Mouse (Mus musculus): Measurements from ENCODE around the gene Zfp865. TPM values are rescaled to one million over a fixed set of nuclear protein-coding genes. Genes with fewer than 3 reads are reported as not detected.
"Not testable (repeated sequence)": the region's sequence is repeated elsewhere in the genome, so short reads cannot be mapped to it uniquely, and the experiment has no call there.

Zfp865 gene
- total RNA-seq, 2 experiments from 2014 or later, result 2.2 to 2.3 TPM

- peak; percentile 84 for ATAC-seq (replicated peaks; ENCODE audit: low FRiP score, poor library complexity, severe bottlenecking)
These were observed 53.4 kb downstream of the Zfp865 start for GRCm38 (mm10) chr7:5073586-5073985.

GRCm38 (mm10) chr7:5074984-5075383 is 54.8 kb downstream of the Zfp865 start:
- no peak for ATAC-seq (replicated peaks; ENCODE audit: low FRiP score, poor library complexity, severe bottlenecking)

GRCm38 (mm10) chr7:5076931-5077330 is 56.8 kb downstream of the Zfp865 start:
- ATAC-seq (replicated peaks; ENCODE audit: low FRiP score, poor library complexity, severe bottlenecking), result no peak

GRCm38 (mm10) chr7:5079365-5080009 is 59.3 kb downstream of the Zfp865 start:
- ATAC-seq (replicated peaks; ENCODE audit: low FRiP score, poor library complexity, severe bottlenecking), result not testable (repeated sequence)

GRCm38 (mm10) chr7:5080010-5080751 is 60.0 kb downstream of the Zfp865 start, which contains the start of gene Epn1:
Epn1 (plus strand) TSS chr7:5080235.
- peak; percentile 95 for ATAC-seq (replicated peaks; ENCODE audit: low FRiP score, poor library complexity, severe bottlenecking)

- no peak for ATAC-seq (replicated peaks; ENCODE audit: low FRiP score, poor library complexity, severe bottlenecking)
These were observed 60.6 kb downstream of the Zfp865 start for GRCm38 (mm10) chr7:5080815-5081214.

GRCm38 (mm10) chr7:5081241-5081640 is 61.1 kb downstream of the Zfp865 start:
- ATAC-seq (replicated peaks; ENCODE audit: low FRiP score, poor library complexity, severe bottlenecking), result peak; percentile 55

GRCm38 (mm10) chr7:5081939-5082338 is 61.8 kb downstream of the Zfp865 start:
- ATAC-seq (replicated peaks; ENCODE audit: low FRiP score, poor library complexity, severe bottlenecking), result no peak

GRCm38 (mm10) chr7:5083325-5084105 is 63.3 kb downstream of the Zfp865 start:
- ATAC-seq (replicated peaks; ENCODE audit: low FRiP score, poor library complexity, severe bottlenecking), result no peak

GRCm38 (mm10) chr7:5085512-5085911 is 65.3 kb downstream of the Zfp865 start:
- ATAC-seq (replicated peaks; ENCODE audit: low FRiP score, poor library complexity, severe bottlenecking), result no peak

Other genes starting within 250 kb of the Zfp865 start
- not detected in 2 replicates for gene Fam71e2, start 249.1 kb upstream of the Zfp865 start, total RNA-seq (2015; ENCODE audit: low replicate concordance)
- gene Fam71e2, start 249.1 kb upstream of the Zfp865 start, total RNA-seq (2017; ENCODE audit: low replicate concordance), result not detected in 2 replicates
- not detected in 2 replicates for gene Il11, start 237.5 kb upstream of the Zfp865 start, total RNA-seq (2015; ENCODE audit: low replicate concordance)
- not detected in 2 replicates for gene Il11, start 237.5 kb upstream of the Zfp865 start, total RNA-seq (2017; ENCODE audit: low replicate concordance)
- not detected in 2 replicates for gene Tmem190, start 237.4 kb upstream of the Zfp865 start, total RNA-seq (2015; ENCODE audit: low replicate concordance)
- gene Tmem190, start 237.4 kb upstream of the Zfp865 start, total RNA-seq (2017; ENCODE audit: low replicate concordance), result not detected in 2 replicates
- 4.0 and 7.5 TPM in 2 replicates for gene Tmem238, start 230.7 kb upstream of the Zfp865 start, total RNA-seq (2015; ENCODE audit: low replicate concordance)
- gene Tmem238, start 230.7 kb upstream of the Zfp865 start, total RNA-seq (2017; ENCODE audit: low replicate concordance), result 0.17 and 1.1 TPM in 2 replicates
- 304 and 336 TPM in 2 replicates for gene Rpl28, start 227.5 kb upstream of the Zfp865 start, total RNA-seq (2015; ENCODE audit: low replicate concordance)
- gene Rpl28, start 227.5 kb upstream of the Zfp865 start, total RNA-seq (2017; ENCODE audit: low replicate concordance), result 65.4 and 203 TPM in 2 replicates
- gene Ube2s, start 207.8 kb upstream of the Zfp865 start, total RNA-seq (2015; ENCODE audit: low replicate concordance), result 167 and 232 TPM in 2 replicates
- gene Ube2s, start 207.8 kb upstream of the Zfp865 start, total RNA-seq (2017; ENCODE audit: low replicate concordance), result 97.4 and 134 TPM in 2 replicates
- gene Shisa7, start 175.7 kb upstream of the Zfp865 start, total RNA-seq (2015; ENCODE audit: low replicate concordance), result not detected in 2 replicates
- gene Shisa7, start 175.7 kb upstream of the Zfp865 start, total RNA-seq (2017; ENCODE audit: low replicate concordance), result not detected in 2 replicates
- gene Isoc2b, start 150.1 kb upstream of the Zfp865 start, total RNA-seq (2015; ENCODE audit: low replicate concordance), result 2.3 and 3.3 TPM in 2 replicates
- 5.1 and 13.9 TPM in 2 replicates for gene Isoc2b, start 150.1 kb upstream of the Zfp865 start, total RNA-seq (2017; ENCODE audit: low replicate concordance)
- not detected in 2 replicates for gene Isoc2a, start 143.2 kb upstream of the Zfp865 start, total RNA-seq (2015; ENCODE audit: low replicate concordance)
- 2.4 and 3.2 TPM in 2 replicates for gene Isoc2a, start 143.2 kb upstream of the Zfp865 start, total RNA-seq (2017; ENCODE audit: low replicate concordance)
- not detected in 2 replicates for gene Gm36210, start 113.9 kb upstream of the Zfp865 start, total RNA-seq (2015; ENCODE audit: low replicate concordance)
- not detected in 2 replicates for gene Gm36210, start 113.9 kb upstream of the Zfp865 start, total RNA-seq (2017; ENCODE audit: low replicate concordance)
- gene Zfp628, start 105.2 kb upstream of the Zfp865 start, total RNA-seq (2015; ENCODE audit: low replicate concordance), result 1.7 and 2.3 TPM in 2 replicates
- 1.5 and 2.0 TPM in 2 replicates for gene Zfp628, start 105.2 kb upstream of the Zfp865 start, total RNA-seq (2017; ENCODE audit: low replicate concordance)
- 1.7 TPM in 1 of 2 replicates, not detected in the other for gene Nat14, start 98.3 kb upstream of the Zfp865 start, total RNA-seq (2015; ENCODE audit: low replicate concordance)
- 2.5 TPM in 1 of 2 replicates, not detected in the other for gene Nat14, start 98.3 kb upstream of the Zfp865 start, total RNA-seq (2017; ENCODE audit: low replicate concordance)
- not detected in 2 replicates for gene Ssc5d, start 94.6 kb upstream of the Zfp865 start, total RNA-seq (2015; ENCODE audit: low replicate concordance)
- 0.28 TPM in 1 of 2 replicates, not detected in the other for gene Ssc5d, start 94.6 kb upstream of the Zfp865 start, total RNA-seq (2017; ENCODE audit: low replicate concordance)
- gene Sbk2, start 56.0 kb upstream of the Zfp865 start, total RNA-seq (2015; ENCODE audit: low replicate concordance), result not detected in 2 replicates
- not detected in 2 replicates for gene Sbk2, start 56.0 kb upstream of the Zfp865 start, total RNA-seq (2017; ENCODE audit: low replicate concordance)
- not detected in 2 replicates for gene Sbk3, start 49.2 kb upstream of the Zfp865 start, total RNA-seq (2015; ENCODE audit: low replicate concordance)
- not detected in 2 replicates for gene Sbk3, start 49.2 kb upstream of the Zfp865 start, total RNA-seq (2017; ENCODE audit: low replicate concordance)
- gene Zfp579, start 24.2 kb upstream of the Zfp865 start, total RNA-seq (2015; ENCODE audit: low replicate concordance), result 1.3 TPM in 1 of 2 replicates, not detected in the other
- gene Zfp579, start 24.2 kb upstream of the Zfp865 start, total RNA-seq (2017; ENCODE audit: low replicate concordance), result 0.84 and 1.4 TPM in 2 replicates
- gene Zfp524, start 6.0 kb upstream of the Zfp865 start, total RNA-seq (2015; ENCODE audit: low replicate concordance), result 4.6 and 10.2 TPM in 2 replicates
- 4.6 and 7.8 TPM in 2 replicates for gene Zfp524, start 6.0 kb upstream of the Zfp865 start, total RNA-seq (2017; ENCODE audit: low replicate concordance)
- gene Fiz1, start 5.7 kb upstream of the Zfp865 start, total RNA-seq (2015; ENCODE audit: low replicate concordance), result 6.7 and 9.2 TPM in 2 replicates
- 2.6 and 4.2 TPM in 2 replicates for gene Fiz1, start 5.7 kb upstream of the Zfp865 start, total RNA-seq (2017; ENCODE audit: low replicate concordance)
- not detected in 2 replicates for gene Gm44973, start 4.9 kb upstream of the Zfp865 start, total RNA-seq (2015; ENCODE audit: low replicate concordance)
- not detected in 2 replicates for gene Gm44973, start 4.9 kb upstream of the Zfp865 start, total RNA-seq (2017; ENCODE audit: low replicate concordance)
- gene Ccdc106, start 177 bp downstream of the Zfp865 start, total RNA-seq (2015; ENCODE audit: low replicate concordance), result not detected in 2 replicates
- gene Ccdc106, start 177 bp downstream of the Zfp865 start, total RNA-seq (2017; ENCODE audit: low replicate concordance), result not detected in 2 replicates
- gene 4632433K11Rik, start 13.7 kb downstream of the Zfp865 start, total RNA-seq (2015; ENCODE audit: low replicate concordance), result not detected in 2 replicates
- 0.60 TPM in 1 of 2 replicates, not detected in the other for gene 4632433K11Rik, start 13.7 kb downstream of the Zfp865 start, total RNA-seq (2017; ENCODE audit: low replicate concordance)
- gene Zfp784, start 18.1 kb downstream of the Zfp865 start, total RNA-seq (2015; ENCODE audit: low replicate concordance), result not detected in 2 replicates
- 0.84 TPM in 1 of 2 replicates, not detected in the other for gene Zfp784, start 18.1 kb downstream of the Zfp865 start, total RNA-seq (2017; ENCODE audit: low replicate concordance)
- not detected in 2 replicates for gene Zfp580, start 31.2 kb downstream of the Zfp865 start, total RNA-seq (2015; ENCODE audit: low replicate concordance)
- gene Zfp580, start 31.2 kb downstream of the Zfp865 start, total RNA-seq (2017; ENCODE audit: low replicate concordance), result 0.26 TPM in 1 of 2 replicates, not detected in the other
- 42.3 and 45.8 TPM in 2 replicates for gene U2af2, start 41.8 kb downstream of the Zfp865 start, total RNA-seq (2015; ENCODE audit: low replicate concordance)
- 48.8 and 56.9 TPM in 2 replicates for gene U2af2, start 41.8 kb downstream of the Zfp865 start, total RNA-seq (2017; ENCODE audit: low replicate concordance)
- 42.2 and 42.5 TPM in 2 replicates for gene Epn1, start 59.9 kb downstream of the Zfp865 start, total RNA-seq (2015; ENCODE audit: low replicate concordance)
- 51.2 and 86.8 TPM in 2 replicates for gene Epn1, start 59.9 kb downstream of the Zfp865 start, total RNA-seq (2017; ENCODE audit: low replicate concordance)
- gene Rfpl4, start 96.6 kb downstream of the Zfp865 start, total RNA-seq (2015; ENCODE audit: low replicate concordance), result not detected in 2 replicates
- gene Rfpl4, start 96.6 kb downstream of the Zfp865 start, total RNA-seq (2017; ENCODE audit: low replicate concordance), result not detected in 2 replicates
- not detected in 2 replicates for gene Rasl2-9, start 105.6 kb downstream of the Zfp865 start, total RNA-seq (2015; ENCODE audit: low replicate concordance)
- gene Rasl2-9, start 105.6 kb downstream of the Zfp865 start, total RNA-seq (2017; ENCODE audit: low replicate concordance), result not detected in 2 replicates
- not detected in 2 replicates for gene Vmn1r55, start 129.3 kb downstream of the Zfp865 start, total RNA-seq (2015; ENCODE audit: low replicate concordance)
- not detected in 2 replicates for gene Vmn1r55, start 129.3 kb downstream of the Zfp865 start, total RNA-seq (2017; ENCODE audit: low replicate concordance)
- gene Vmn1r56, start 176.4 kb downstream of the Zfp865 start, total RNA-seq (2015; ENCODE audit: low replicate concordance), result not detected in 2 replicates
- not detected in 2 replicates for gene Vmn1r56, start 176.4 kb downstream of the Zfp865 start, total RNA-seq (2017; ENCODE audit: low replicate concordance)
- not detected in 2 replicates for gene Vmn1r57, start 198.1 kb downstream of the Zfp865 start, total RNA-seq (2015; ENCODE audit: low replicate concordance)
- gene Vmn1r57, start 198.1 kb downstream of the Zfp865 start, total RNA-seq (2017; ENCODE audit: low replicate concordance), result not detected in 2 replicates

All from erythroblast, adult 5-6 weeks (primary cell).